Mouse (Mus musculus): ENCODE measurements at regions not wholly inside any gene's neighbourhood (a gene's known extent, or its start where the extent isn't known, plus 50 kb on each side); places are given as distances from the start of the nearest gene placed in this dataset.

- peak; percentile 14 to 15 for DNase-seq
These were observed 72.8 kb upstream of the Slc25a13 start for GRCm38 (mm10) chr6:6289806-6290205.

DNA sequence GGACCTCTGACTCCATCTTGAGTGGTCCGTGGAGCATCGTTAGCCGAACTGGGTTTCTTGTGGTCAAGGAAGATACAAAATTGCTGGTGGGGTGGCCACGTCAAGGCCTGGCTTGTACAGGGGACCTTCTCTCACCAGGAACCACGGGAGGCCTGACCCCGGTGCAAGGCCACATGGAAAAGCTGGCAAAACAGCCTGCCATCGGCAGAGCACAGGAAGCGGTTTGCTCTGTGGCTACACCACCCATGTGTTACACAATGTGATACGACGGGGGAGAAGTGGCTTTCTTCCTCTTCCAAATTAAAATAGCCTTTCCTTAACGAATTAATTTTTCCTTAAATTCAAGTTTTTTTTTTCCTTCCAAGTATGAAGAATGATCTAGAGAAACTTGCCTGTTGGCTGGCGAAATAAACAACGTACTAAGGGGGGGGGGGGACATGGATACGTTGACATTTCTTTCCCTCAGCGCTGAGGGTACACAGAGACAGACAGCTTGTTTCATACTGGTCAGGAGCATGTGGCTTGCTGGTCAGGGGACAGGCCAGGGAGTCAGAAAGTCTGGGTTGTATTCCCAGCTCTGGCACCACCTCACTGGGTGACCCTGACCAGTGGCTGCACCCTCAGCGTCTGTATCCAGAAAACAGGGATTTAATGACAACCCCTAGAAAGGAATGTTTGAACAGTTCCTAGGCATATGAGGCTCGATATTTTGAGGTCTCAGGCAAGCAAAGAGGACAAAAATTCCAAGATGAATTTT lies 64.0 kb upstream of the Slc25a13 start:
- no peak for DNase-seq

DNA sequence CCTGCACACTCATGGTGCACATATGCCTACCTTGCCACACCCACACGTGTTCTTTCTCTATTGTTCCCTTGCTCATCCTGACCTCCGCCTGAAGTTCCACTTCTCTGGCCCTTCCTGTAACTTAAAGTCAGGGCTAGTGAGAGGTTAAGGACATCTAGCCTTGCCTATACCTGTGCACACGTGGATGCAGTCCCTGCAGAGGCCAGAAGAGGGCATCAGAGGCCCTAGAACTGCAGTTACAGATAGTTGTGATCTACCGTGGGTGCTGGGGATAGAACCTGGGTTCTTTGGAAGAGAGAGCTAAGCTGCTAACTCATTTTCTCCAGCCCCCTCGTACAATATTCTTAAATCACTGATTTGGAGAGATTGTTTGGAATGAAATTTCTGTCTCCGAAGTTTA lies 62.7 kb upstream of the Slc25a13 start:
- no peak for DNase-seq

DNA sequence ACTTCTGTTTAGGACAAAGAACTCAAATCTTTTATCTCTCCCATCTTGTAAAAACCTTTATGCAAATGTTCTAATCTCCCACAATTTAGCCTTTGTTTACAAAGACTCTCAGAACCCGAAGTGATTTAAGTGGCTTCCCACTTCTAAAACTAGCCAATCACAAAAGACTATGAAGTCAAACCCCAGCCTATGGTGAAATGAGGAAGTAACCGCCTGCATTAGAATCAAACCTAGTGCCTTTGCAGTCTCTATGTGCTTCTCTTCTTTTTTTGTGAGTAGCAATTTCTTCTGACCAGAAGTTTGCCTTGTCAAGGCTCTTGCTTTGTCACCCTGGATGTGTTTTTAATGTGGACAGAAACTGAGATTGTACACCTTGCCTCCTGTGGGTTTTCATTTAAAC lies 53.6 kb upstream of the Slc25a13 start:
- no peak for DNase-seq
